Mouse (Mus musculus) embryo, embryonic 9.5 days (tissue): Measurements from ENCODE around the gene Myo16.

ENCODE experiments used
- DNase-seq: peaks from one replicate; pipeline ENCODE4 v3.0.0-alpha.2; 2017; ENCODE audit errors: extremely low spot score

Myo16 gene

DNA sequence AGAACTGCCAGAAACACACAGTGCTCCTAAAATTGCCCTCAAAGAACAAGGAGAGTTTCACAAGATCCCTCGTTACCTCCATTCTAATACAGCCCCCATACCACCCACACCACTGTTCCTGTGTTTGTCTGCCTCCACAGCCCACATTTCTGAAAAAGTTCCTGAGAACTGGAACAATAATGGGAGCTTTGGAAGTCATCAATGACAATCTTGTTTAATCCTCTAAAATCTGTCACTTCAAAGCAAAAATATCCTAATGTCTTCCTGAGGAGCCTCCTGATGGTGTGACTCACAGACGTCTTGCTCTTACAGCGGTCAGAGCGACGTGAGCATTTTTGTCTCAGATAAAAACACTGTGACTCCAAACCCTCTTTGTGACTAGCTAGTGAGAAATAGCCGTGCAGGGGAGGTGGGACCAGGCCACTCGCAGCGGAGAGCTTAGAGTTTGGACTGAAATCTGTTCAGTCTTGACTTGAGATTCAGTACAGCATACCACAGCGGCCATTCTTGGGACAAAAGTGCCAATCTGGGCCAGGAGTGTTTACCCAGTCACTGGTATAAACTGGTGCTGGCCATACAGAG lies 394.4 kb downstream of the Myo16 start:
- DNase-seq = no peak

DNA sequence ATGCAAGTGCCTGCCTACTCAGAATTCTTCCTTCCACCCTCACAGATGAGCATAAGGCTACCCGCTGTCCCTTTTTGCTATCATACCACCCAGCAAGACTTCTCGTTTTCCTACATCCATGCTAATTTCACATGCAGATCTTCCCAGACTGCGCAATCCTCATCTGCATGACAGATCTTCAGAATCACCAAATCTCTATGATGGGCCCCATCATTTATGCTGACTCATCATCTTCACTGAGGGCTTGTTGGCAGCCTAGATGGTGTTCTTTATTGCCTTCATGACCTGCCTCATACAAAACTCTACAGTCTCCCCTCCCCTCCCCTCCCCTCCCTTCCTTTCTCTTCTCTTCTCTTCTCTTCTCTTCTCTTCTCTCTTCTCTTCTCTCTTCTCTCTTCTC lies 395.7 kb downstream of the Myo16 start:
- no peak for DNase-seq

DNA sequence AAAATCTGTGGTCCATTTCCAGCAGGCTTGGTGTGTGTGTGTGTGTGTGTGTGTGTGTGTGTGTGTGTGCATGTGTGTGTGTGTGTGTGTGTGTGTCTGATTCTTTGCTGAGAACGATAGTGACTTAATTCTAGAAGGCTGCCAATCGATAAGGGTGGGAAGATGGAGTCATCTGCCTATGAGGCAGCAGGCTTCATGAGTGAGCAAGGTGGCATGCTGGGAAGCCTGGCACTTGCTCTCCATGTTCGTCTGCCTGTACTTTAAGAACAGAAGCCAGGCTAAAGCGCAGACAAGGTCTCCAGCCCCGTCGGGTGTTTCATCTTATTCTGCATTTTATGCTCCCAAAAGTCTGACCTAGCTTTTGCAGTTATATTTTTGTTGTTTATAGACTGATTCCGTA lies 404.2 kb downstream of the Myo16 start:
- DNase-seq = no peak

DNA sequence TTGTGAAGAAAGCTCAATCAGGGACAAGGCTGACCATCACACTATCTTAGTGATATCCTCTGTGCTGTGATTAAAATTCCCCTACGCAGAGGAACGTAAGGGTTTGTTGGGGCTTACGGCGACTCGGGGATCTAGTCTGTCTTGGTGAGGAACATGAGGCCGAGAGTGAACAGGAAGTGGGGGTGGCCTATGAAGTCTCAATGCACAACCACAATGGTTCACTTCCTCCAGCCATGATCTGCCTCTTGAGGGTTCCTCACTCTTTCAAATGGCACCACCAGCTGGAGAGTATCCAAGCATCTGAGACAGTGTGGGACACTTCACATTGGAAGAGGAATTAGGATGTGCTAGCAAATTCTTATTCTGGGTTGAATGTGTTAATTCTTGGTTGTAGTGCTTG lies 405.8 kb downstream of the Myo16 start:
- no peak for DNase-seq

DNA sequence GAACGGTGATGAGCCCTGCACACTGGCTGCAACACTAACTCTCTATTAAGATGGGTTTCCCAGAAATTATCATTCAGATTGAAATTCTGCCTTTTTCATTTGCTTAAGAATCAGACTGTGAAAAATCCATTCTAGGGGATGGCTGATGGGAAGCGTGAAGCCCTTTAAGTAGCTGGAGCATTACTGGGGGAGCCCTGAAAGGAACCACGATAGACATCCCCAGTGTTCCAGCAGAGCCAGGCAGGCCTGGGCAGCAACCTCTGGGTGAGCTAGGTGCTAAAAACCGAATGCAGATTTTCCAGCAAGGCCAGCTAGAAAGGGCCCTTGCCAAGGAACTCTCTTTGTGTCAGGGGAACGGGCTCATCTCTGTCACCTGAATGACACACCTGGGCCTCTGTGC lies 407.9 kb downstream of the Myo16 start:
- DNase-seq = no peak

DNA sequence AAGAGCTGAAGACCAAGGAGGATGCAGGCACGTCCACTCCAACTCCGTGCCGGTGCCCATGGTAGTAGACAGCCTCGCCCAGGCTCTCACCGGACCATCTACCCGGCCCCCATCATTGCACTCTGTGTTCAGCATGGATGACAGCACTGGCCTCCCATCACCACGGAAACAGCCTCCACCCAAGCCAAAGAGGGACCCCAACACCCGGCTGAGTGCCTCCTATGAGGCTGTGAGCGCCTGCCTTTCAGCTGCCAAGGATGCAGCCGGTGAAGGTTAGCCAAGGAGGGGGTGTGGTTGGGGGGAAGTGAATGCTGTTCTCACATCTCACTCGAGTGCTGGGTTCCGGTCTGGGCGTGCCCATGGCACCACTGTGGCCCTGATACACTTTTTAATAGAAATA lies 408.3 kb downstream of the Myo16 start:
- DNase-seq = no peak

DNA sequence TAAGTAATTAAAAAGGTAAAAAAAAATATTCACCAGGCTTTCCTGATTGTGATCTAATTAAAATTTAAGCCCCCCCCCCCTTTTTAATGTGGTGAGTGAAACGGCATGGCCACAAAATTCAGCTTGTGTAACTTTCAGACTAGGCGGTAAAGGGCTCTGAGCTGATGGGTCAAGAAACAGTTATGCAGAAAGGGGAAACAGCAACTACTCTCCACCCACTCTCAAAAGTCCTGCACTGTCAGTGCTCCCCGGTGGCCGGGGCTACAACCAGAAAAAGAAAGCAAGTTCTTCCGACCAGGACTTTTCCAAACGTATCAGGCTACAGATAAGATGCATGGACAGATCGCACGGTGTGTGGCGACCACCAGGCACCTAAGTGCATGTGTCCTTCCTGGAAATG lies 408.9 kb downstream of the Myo16 start:
- no peak for DNase-seq

DNA sequence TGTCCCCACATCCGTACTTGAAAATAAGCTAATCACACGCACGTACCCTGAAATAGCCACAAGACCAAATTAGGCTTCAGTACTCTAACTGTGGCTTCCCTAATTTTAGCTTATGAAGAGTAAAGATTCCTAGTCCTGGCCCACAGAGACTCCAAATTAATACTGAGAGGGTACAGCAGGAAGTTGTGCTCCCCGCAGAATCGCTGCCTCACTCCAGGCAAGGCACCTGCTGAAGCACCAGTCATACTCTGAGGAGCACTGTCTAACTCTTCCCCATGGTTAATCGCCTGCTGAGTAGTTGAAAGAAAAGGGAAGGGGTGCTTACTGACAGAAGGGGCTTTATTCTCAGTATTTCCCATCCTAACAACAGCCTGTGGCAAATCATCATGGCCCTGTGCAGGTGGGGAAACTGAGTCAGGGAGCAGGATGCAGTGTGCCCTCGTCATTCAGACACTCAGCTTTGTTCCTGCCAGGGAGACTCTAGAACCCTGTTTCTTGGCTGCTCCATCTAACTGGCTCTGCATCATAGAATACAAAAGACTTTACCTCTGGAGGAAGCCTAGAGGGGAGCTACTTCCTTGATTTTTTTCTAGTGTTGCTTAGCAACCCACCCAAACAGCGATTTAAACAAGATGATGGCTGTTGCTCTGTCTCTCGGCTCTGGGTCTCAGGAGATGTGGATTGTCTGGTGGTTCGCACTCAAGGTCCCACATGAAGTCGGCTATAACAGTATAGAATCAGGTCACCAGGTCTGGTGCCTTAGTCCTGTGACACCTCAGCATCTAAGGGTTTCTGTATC lies 411.7 kb downstream of the Myo16 start:
- no peak for DNase-seq

DNA sequence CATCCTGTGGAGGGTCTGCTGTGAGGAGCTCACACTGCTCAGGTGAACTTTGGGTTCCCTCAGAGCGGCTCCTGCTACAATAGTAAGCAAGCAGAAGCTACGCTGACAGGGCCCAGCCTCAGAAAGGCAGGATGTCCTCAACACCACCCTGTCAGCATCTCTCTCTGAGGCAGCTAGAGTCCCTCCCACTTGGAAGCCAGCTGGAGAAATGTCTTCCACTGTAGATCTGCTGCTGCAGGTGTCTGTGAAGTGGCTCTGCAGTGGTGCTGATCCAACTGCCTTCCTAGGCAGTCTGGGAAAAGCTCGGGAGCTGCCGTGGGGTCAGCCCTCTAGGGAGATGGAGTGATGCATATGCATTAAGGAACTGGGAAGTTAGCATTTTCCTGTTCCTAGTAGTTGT lies 414.7 kb downstream of the Myo16 start:
- no peak for DNase-seq

DNA sequence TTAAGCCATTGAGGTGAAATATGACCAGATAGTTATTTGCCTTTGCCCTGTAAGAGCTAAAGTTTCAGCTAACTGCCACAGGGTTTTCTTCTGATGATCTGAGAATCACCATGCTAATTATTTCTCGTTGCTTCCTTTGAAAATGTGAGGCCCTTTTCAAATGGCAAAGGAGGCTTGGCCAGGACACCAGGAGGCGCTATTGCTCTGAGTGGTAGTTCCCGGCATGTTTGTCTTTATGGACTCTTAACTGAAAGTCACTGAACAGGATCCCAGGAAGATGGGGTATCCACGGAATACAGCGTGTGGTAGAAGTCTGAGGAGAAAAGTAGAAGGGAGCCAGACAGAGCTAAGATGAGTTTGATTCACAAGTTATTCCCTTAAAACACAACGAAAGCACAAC lies 420.4 kb downstream of the Myo16 start:
- peak; percentile 76 for DNase-seq

DNA sequence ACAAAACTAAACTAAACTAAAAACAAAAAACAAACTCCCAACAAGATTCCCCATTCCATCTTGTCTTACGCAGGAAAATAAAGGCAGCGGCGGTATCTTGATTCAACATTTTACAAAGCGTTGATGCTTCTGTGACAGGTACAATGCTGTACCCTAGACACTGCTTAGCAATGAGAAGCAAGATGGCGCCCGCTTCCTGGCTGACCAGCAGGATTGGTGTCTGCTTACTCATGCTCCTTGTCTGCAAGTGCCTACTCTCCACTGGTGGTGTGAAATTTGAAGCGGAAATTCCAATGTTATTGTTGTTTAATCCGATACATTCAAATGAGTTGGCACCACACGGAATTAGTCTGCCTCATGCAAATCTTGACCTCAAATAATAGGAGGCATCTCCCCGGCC lies 421.5 kb downstream of the Myo16 start:
- DNase-seq = no peak

DNA sequence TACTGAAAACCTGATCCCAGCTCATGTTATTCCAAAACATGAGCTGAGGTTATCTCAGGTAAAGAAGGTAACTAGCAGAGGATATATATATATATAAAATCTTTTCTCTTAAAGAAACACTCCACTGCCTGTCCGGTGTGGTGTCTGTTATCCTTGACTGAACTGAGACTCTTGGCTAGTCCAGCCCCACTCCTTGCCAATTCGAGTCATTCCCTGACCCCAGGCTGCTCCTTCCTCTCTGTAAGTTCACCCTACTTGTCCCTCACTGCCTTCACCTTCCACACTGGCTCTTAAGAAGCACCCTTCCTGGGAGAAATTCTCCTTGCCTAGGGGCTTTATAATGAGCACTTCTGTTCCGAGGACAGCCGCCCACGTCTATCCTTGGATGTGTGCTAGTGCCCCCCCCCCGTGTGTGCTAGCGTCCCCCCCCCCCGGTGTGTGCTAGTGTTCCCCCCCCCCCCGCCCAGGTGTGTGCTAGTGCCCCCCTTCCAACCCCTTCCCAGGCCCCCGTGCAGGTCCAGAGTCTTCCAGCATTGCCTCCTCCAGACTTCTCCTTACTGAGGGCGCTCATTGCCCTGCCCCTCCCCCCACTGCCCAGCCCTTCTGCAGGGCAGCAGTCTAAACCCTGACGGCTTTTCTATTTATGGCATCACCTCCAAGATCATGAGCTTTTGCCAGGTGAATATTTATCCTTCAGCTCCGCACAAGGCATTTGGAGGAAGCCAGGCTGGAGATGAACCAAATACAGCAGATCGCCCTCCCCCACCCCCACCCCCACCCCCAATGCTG lies 433.4 kb downstream of the Myo16 start:
- peak; percentile 4 for DNase-seq

DNA sequence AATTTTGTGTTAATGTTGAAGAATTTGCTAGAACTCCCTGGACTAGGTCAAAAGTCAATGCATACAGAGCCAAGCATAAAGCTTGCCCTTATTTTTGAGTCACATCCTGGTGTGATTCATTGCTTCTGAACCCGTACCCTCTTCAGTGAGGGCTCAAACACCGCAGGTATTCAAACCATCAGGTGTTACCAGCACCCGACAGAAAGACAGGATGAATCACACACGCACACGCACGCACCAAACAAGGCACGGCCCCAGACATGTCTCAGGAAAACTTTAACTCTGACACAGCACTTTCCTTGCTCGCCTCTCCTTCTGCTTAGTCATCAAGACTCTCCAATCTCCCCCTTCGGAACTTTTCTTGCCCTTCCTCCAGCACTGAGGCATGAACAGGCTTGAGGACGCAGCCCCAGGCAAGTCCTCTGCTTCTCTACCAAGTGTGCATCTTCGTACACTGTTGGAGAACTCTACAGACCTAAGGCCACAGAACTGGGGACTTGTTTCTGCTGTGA lies 435.8 kb downstream of the Myo16 start:
- no peak for DNase-seq

DNA sequence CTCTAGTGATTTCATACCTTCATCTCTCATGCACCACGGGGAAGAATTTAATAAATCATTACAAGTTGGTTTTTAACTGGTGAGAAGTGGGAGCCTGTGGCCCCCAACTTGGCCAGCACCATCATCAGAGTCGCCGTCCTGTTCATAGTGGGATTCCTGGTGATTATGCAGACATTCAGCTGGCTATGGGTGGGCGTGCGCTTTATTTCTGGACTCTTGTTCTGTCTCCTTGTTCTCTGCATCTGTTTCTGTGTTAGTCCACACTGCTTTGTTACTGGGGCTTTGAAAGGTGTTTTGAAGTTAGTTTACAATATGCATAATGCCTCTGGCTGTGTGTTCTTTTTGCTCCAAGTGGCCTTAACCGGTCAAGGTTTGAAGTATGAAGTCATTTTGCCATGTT lies 439.2 kb downstream of the Myo16 start:
- DNase-seq = no peak

DNA sequence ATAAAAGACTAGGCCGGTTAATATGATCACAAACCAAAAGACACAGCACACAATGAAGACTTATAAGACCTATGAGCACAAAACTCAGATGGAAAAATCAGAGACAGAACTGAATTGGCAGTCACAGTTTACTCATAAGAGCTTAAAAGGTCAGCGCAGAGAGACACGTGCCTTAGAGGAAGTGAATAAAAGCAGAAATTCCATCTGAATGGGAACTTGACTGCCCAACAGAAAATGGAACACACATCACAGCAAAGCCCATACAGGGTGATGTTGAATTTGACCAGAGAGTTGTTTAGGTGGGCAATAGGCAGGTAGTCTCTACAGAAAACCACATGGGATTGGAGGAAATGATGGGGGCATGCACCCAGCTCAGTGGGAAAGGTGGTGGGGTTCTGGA lies 442.6 kb downstream of the Myo16 start:
- no peak for DNase-seq

DNA sequence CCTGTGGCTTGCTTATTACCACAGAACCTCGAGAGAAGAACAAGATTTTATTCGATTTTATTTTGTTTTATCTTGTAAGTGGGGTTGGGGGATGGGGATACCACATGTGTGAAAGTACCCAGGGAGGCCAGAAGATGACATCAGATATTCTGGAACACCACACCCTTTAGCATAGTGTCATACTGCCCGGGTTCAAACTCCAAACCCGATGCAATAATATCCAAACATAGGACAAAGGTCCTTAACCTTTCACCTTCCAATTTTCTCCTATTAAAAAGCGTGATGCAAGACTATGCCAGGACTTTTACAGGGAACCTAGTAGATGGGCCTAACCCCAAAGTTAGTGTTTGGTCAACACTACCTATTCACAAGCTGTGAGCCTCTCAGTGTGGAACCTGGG lies 443.9 kb downstream of the Myo16 start:
- DNase-seq = no peak

DNA sequence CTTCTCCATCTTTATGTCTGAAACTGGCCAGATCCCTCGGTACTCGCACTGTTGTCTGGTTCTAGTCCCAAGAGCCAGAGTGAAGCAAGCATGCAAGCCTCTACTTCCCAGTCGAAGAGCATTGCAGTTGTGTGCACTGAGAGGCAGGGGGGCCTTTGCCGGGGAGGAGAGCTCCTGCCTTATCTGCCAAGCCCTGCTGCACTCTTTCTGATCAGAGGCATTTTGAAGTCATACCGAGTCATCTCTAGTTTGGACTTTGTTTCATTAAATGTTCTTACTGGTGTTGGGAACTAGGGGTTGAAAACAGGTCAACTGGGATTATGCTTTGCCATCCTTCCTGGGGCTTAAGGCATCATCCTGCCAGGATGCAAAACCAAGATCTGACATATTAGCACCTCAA lies 445.2 kb downstream of the Myo16 start:
- DNase-seq = no peak

DNA sequence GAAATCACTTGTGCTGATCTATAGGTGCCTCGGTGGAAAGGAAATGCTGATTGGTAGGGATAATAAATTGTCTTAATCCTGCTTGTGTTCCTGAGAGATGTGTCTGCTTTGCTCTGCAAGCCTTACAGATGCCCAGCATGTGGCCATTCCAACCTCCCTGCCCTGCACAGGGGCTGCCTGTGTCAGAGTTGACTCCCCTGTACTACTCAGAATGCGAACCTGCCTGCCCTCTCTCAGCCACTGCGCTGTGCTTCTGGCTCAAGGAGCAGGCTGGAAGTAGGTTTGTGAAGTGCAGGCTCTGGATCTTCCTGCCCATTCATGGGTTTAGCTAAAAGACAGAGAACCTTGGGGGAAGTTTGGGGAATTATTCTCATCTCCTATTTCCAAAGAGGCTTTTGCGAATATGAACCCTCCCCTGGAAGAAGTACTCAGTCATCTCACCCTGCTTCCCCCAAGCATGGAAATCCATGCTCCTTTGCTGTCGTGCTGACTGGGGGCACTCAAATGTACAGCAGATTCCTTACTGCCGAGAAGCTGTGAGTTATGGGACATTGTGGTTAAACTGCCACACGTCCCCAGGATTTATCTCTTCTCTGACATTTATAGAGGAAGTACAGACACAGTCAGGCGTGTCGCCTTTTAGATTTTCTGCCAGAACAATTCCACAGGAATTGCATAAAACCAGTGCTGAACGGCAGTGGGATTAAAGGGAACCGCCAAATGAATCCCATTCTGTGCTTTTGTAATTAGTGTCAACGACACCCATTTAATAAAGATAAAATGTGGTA lies 452.5 kb downstream of the Myo16 start:
- no peak for DNase-seq

DNA sequence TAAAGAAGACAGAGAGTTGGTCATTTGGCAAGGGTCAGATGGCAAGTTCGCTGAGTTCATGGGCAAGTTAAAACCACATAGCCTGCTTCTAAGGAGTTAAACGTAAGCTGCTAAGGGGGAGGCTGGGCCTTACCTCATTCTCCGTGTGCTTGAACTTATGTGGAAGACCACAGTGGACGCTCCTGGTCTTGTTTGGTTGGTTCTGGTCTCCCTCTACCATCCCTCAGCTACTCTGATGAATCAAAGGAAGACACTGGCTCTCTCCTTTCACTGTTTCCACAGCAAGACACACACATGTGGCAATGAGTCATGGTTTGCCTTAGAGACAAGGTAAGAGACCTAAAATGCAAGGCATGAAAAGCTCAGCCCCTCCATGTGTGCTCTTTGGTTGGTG lies 453.1 kb downstream of the Myo16 start:
- DNase-seq = no peak

DNA sequence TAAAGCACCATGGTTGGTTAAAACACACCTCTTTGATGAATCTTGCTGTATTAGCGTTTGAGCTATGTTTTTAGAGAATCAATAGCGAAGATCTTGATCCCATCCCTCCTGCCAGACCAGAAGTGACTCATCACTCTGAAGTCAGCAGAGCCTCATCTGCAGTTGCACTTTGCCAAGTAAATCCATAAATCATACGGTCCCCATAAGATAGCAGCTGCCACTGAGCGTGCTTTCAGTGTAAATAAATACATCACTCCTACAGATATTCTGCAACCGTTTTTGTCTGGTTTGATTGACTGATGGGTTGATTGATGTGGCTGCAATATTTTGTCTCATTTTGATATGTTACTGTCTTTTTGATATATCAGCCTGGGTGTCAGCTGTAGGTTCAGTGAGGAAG lies 457.9 kb downstream of the Myo16 start:
- no peak for DNase-seq

DNA sequence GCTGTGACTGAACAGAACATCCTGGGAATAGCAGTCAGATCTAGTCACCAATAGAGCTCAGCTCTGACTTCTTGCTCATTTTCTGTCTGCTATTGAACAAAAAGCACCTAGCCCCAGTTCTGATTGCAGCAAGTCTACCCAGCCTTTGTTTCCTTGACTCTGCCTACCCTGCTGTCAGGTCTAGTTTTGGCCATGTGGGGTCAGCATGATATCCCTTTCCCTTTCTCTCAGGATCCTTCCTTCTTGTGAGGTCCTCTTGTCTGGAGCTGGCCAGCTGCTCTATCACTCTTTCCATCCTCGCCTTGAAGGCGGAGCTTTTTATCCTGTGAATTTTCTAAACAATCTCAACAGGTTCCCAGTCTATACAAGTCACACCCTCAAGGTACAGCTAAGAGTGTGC lies 459.7 kb downstream of the Myo16 start:
- no peak for DNase-seq

DNA sequence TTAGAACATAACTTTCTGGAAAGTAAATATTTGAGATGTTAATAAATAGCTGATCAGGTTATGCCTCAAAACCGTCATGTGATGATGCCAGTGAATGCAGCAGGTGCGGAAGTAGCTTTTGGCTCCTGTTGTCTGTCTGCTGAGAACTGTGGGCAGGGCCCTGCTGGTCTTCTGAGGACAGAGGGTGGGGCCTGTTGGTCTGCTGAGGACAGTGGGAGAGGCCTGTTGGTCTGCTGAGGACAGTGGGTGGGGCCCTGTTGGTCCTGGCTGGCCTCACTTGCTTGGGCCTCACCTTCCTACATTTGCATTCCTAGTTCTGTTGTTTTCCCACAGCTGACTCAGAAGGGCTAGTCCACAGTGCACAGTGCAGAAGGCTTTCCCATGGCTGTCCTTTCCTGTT lies 466.0 kb downstream of the Myo16 start:
- DNase-seq = no peak
